8 mouse cellular contexts compared by ENCODE assay signal in genomic region chr6:90728491-90728931, GRCm38 (mm10).
DNase-seq lines count a peak whose midpoint lies in the region; ATAC-seq lines count a peak whose summit lies in the region.

No protein-coding gene starts in this region.

- H3K27me3 ChIP-seq in forebrain, embryonic 14.5 days (replicated peaks; ENCODE audit: control insufficient read depth, insufficient read depth, low read length): no peaks in the 10 kb centered on the region
- H3K27me3 ChIP-seq in liver, embryonic 15.5 days: peaks cover 26% of the 10 kb centered on the region
- H3K27me3 ChIP-seq in neural tube, embryonic 11.5 days (ENCODE audit: control insufficient read depth, insufficient read depth, low read length): no peaks in the 10 kb centered on the region
- H3K27me3 ChIP-seq in stomach, embryonic 15.5 days (replicated peaks): no peaks in the 10 kb centered on the region

- intact Hi-C loops in heart, postnatal 25 days (cut with DNase I): loop anchor here (1.0 to 10.0 kb wide), 2 partner anchors 75 to 264 kb away; partner anchors contain the start of gene Klf15

- no peak overlapping the region for H3K4me3 ChIP-seq in forebrain, embryonic 14.5 days (ENCODE audit: low read depth, low read length)
- no peak overlapping the region for H3K4me3 ChIP-seq in liver, embryonic 15.5 days (replicated peaks)
- no peak overlapping the region for H3K4me3 ChIP-seq in neural tube, embryonic 11.5 days (ENCODE audit: low read depth, low read length)
- H3K4me3 ChIP-seq in stomach, embryonic 15.5 days (replicated peaks): no peak overlapping the region

- no peak overlapping the region for H3K4me2 ChIP-seq in forebrain, embryonic 14.5 days (ENCODE audit: low read length)
- no peak overlapping the region for H3K4me2 ChIP-seq in liver, embryonic 15.5 days
- no peak overlapping the region for H3K4me2 ChIP-seq in neural tube, embryonic 11.5 days (ENCODE audit: low read depth)
- no peak overlapping the region for H3K4me2 ChIP-seq in stomach, embryonic 15.5 days

- no peaks in the 10 kb centered on the region for H3K9me3 ChIP-seq in forebrain, embryonic 14.5 days (replicated peaks; ENCODE audit: control insufficient read depth, low read length)
- H3K9me3 ChIP-seq in liver, embryonic 15.5 days (replicated peaks): no peaks in the 10 kb centered on the region
- H3K9me3 ChIP-seq in neural tube, embryonic 11.5 days (ENCODE audit: control insufficient read depth, low read length): no peaks in the 10 kb centered on the region
- H3K9me3 ChIP-seq in stomach, embryonic 15.5 days: no peaks in the 10 kb centered on the region

- 0% methylated on average over 1 of the region's 1 CpGs for WGBS in forebrain, embryonic 14.5 days
- 0% methylated on average over 1 of the region's 1 CpGs for WGBS in liver, embryonic 15.5 days (ENCODE audit: insufficient replicate concordance)
- WGBS in neural tube, embryonic 11.5 days: 0% methylated on average over 1 of the region's 1 CpGs
- 0% methylated on average over 1 of the region's 1 CpGs for WGBS in stomach, embryonic 15.5 days

- H3K36me3 ChIP-seq in forebrain, embryonic 14.5 days (ENCODE audit: control insufficient read depth, insufficient read depth, low read length): no peaks in the 10 kb centered on the region
- H3K36me3 ChIP-seq in liver, embryonic 15.5 days (replicated peaks): no peaks in the 10 kb centered on the region
- no peaks in the 10 kb centered on the region for H3K36me3 ChIP-seq in neural tube, embryonic 11.5 days (ENCODE audit: control insufficient read depth, insufficient read depth, low read length)
- no peaks in the 10 kb centered on the region for H3K36me3 ChIP-seq in stomach, embryonic 15.5 days

- ATAC-seq in cerebellum, adult (ENCODE audit: insufficient number of reproducible peaks, low FRiP score, low TSS enrichment): peak; percentile 57
- ATAC-seq in forebrain, embryonic 14.5 days: peak; percentile 82
- ATAC-seq in liver, embryonic 15.5 days (ENCODE audit: insufficient read depth): peak; percentile 71
- ATAC-seq in neural tube, embryonic 11.5 days (ENCODE audit: insufficient read depth, low FRiP score, low TSS enrichment): peak; percentile 57
- ATAC-seq in stomach, embryonic 15.5 days (ENCODE audit: insufficient read depth, low FRiP score, low read depth): peak; percentile 70

- DNase-seq in CD8-positive naive resting alpha-beta T cell, adult 2 months (ENCODE audit: low read depth in 2 of 2, low spot score in 2 of 2): peak; percentile 63 to 71
- DNase-seq in forebrain, embryonic 14.5 days (ENCODE audit: low spot score): peak; percentile 83
- peak; percentile 73 for DNase-seq in heart, postnatal 25 days (ENCODE audit: low spot score)
- DNase-seq in layer of hippocampus, adult 11-12 months (ENCODE audit: low spot score): peak; percentile 88
- DNase-seq in neural tube, embryonic 11.5 days (ENCODE audit: low spot score): peak; percentile 85

- H3K4me1 ChIP-seq in forebrain, embryonic 14.5 days (ENCODE audit: control insufficient read depth, insufficient read depth, low read length): peaks cover 17% of the 10 kb centered on the region
- peaks cover 12% of the 10 kb centered on the region; the same call in 1 of the 2 replicates for H3K4me1 ChIP-seq in liver, embryonic 15.5 days (replicated peaks)
- H3K4me1 ChIP-seq in neural tube, embryonic 11.5 days (ENCODE audit: control insufficient read depth, insufficient read depth, low read length): peaks cover 28% of the 10 kb centered on the region
- peaks cover 46% of the 10 kb centered on the region for H3K4me1 ChIP-seq in stomach, embryonic 15.5 days

- no peak overlapping the region for H3K9ac ChIP-seq in forebrain, embryonic 14.5 days (ENCODE audit: low read length)
- no peak overlapping the region for H3K9ac ChIP-seq in liver, embryonic 15.5 days
- H3K9ac ChIP-seq in neural tube, embryonic 11.5 days (ENCODE audit: low read length): no peak overlapping the region
- no peak overlapping the region for H3K9ac ChIP-seq in stomach, embryonic 15.5 days

- H3K27ac ChIP-seq in forebrain, embryonic 14.5 days (ENCODE audit: low read depth, low read length): 0 out of 2 replicates have a peak overlapping the region, but pooled peaks have one; percentile 14
- H3K27ac ChIP-seq in liver, embryonic 15.5 days (replicated peaks): no peak overlapping the region
- no peak overlapping the region for H3K27ac ChIP-seq in neural tube, embryonic 11.5 days (ENCODE audit: low read depth, low read length)
- H3K27ac ChIP-seq in stomach, embryonic 15.5 days: peak overlapping the region; percentile 31

Comparison
In these comparisons a context has a peak if more than half of its experiments do, and no peak if none do; other contexts are left out.
1. H3K27ac ChIP-seq: peak in forebrain, embryonic 14.5 days (single experiment) and stomach, embryonic 15.5 days (single experiment); none in liver, embryonic 15.5 days (single experiment) and neural tube, embryonic 11.5 days (single experiment).
2. Peak in every context shown above with its lines, with median percentiles within 50 percentile points of each other: DNase-seq and ATAC-seq.